Mouse (Mus musculus): Measurements from ENCODE around the gene Atl3. TPM values are rescaled to one million over a fixed set of nuclear protein-coding genes. Genes with fewer than 3 reads are reported as not detected.

Atl3 gene
- polyA plus RNA-seq, 1 experiment, result 16.0 TPM

GRCm38 (mm10) chr19:7533891-7534290 is 40.1 kb downstream of the Atl3 start:
- Histone ChIP-seq H3ac (ENCODE audit: control insufficient read depth, insufficient read length, low read depth) (no peak overlapping the region), H3K4me3 (ENCODE audit: insufficient read depth, poor library complexity, severe bottlenecking) (no peak overlapping the region), H3K79me2 (ENCODE audit: control insufficient read depth, insufficient read depth) (no peaks in the 10 kb centered on the region), H3K79me3 (ENCODE audit: low read depth) (no peaks in the 10 kb centered on the region), H3K27me3 (ENCODE audit: control insufficient read depth, insufficient read depth, insufficient read length) (no peaks in the 10 kb centered on the region), H3K36me3 (ENCODE audit: control insufficient read depth, insufficient read depth) (peaks cover 69% of the 10 kb centered on the region)
- TF ChIP-seq MAX (IDR thresholded peaks at IDR 0.05) (no peak), MYOG (IDR thresholded peaks at IDR 0.05; ENCODE audit: control insufficient read depth, extremely low read depth, insufficient read length) (no peak), MYOD1 (IDR thresholded peaks at IDR 0.05; ENCODE audit: control insufficient read depth, insufficient read length, low read depth) (no peak), CTCF (IDR thresholded peaks at IDR 0.05; ENCODE audit: control insufficient read depth, insufficient read depth, insufficient read length) (no peak), USF1 (IDR thresholded peaks at IDR 0.05; ENCODE audit: low read depth) (no peak), CEBPB (IDR thresholded peaks at IDR 0.05; ENCODE audit: low read depth) (no peak), FOSL1 (IDR thresholded peaks at IDR 0.05; ENCODE audit: insufficient read depth, low read length, poor library complexity, severe bottlenecking) (no peak)

- Histone ChIP-seq H3K4me3 (ENCODE audit: insufficient read depth, poor library complexity, severe bottlenecking) (no peak overlapping the region), H3K79me3 (ENCODE audit: low read depth) (no peaks in the 10 kb centered on the region), H3K27me3 (ENCODE audit: control insufficient read depth, insufficient read depth, insufficient read length) (no peaks in the 10 kb centered on the region), H3ac (ENCODE audit: control insufficient read depth, insufficient read length, low read depth) (no peak overlapping the region), H3K36me3 (ENCODE audit: control insufficient read depth, insufficient read depth) (no peaks in the 10 kb centered on the region), H3K79me2 (ENCODE audit: control insufficient read depth, insufficient read depth) (no peaks in the 10 kb centered on the region)
- no peak for TF ChIP-seq FOSL1 (IDR thresholded peaks at IDR 0.05; ENCODE audit: insufficient read depth, low read length, poor library complexity, severe bottlenecking)
Observed at GRCm38 (mm10) chr19:7548924-7549323, 55.1 kb downstream of the Atl3 start.

- no peaks in the 10 kb centered on the region for H3K36me3 ChIP-seq (ENCODE audit: control insufficient read depth, insufficient read depth)
- no peaks in the 10 kb centered on the region for H3K79me3 ChIP-seq (ENCODE audit: low read depth)
- H3K4me3 ChIP-seq (ENCODE audit: insufficient read depth, poor library complexity, severe bottlenecking), result no peak overlapping the region
- H3K79me2 ChIP-seq (ENCODE audit: control insufficient read depth, insufficient read depth), result no peaks in the 10 kb centered on the region
- no peak overlapping the region for H3ac ChIP-seq (ENCODE audit: control insufficient read depth, insufficient read length, low read depth)
- TF ChIP-seq CEBPB (IDR thresholded peaks at IDR 0.05; ENCODE audit: low read depth) (no peak), USF1 (IDR thresholded peaks at IDR 0.05; ENCODE audit: low read depth) (no peak), FOSL1 (IDR thresholded peaks at IDR 0.05; ENCODE audit: insufficient read depth, low read length, poor library complexity, severe bottlenecking) (no peak), MYOG (IDR thresholded peaks at IDR 0.05; ENCODE audit: control insufficient read depth, extremely low read depth, insufficient read length) (no peak), MYOD1 (IDR thresholded peaks at IDR 0.05; ENCODE audit: control insufficient read depth, insufficient read length, low read depth) (no peak)
- no peaks in the 10 kb centered on the region for H3K27me3 ChIP-seq (ENCODE audit: control insufficient read depth, insufficient read depth, insufficient read length)
Observed at GRCm38 (mm10) chr19:7551550-7552300, 57.9 kb downstream of the Atl3 start.

GRCm38 (mm10) chr19:7552301-7552673 is 58.4 kb downstream of the Atl3 start:
- no peak for TF ChIP-seq FOSL1 (IDR thresholded peaks at IDR 0.05; ENCODE audit: insufficient read depth, low read length, poor library complexity, severe bottlenecking)
- no peak for TF ChIP-seq CEBPB (IDR thresholded peaks at IDR 0.05; ENCODE audit: low read depth)
- no peak for TF ChIP-seq MYOG (IDR thresholded peaks at IDR 0.05; ENCODE audit: control insufficient read depth, extremely low read depth, insufficient read length)
- H3K27me3 ChIP-seq (ENCODE audit: control insufficient read depth, insufficient read depth, insufficient read length), result no peaks in the 10 kb centered on the region
- no peaks in the 10 kb centered on the region for H3K36me3 ChIP-seq (ENCODE audit: control insufficient read depth, insufficient read depth)
- H3K4me3 ChIP-seq (ENCODE audit: insufficient read depth, poor library complexity, severe bottlenecking), result no peak overlapping the region
- H3K79me3 ChIP-seq (ENCODE audit: low read depth), result no peaks in the 10 kb centered on the region
- no peaks in the 10 kb centered on the region for H3K79me2 ChIP-seq (ENCODE audit: control insufficient read depth, insufficient read depth)
- H3ac ChIP-seq (ENCODE audit: control insufficient read depth, insufficient read length, low read depth), result no peak overlapping the region

- no peak overlapping the region for H3ac ChIP-seq (ENCODE audit: control insufficient read depth, insufficient read length, low read depth)
- H3K4me3 ChIP-seq (ENCODE audit: insufficient read depth, poor library complexity, severe bottlenecking), result no peak overlapping the region
- no peaks in the 10 kb centered on the region for H3K79me3 ChIP-seq (ENCODE audit: low read depth)
- no peaks in the 10 kb centered on the region for H3K79me2 ChIP-seq (ENCODE audit: control insufficient read depth, insufficient read depth)
- TF ChIP-seq MAX (IDR thresholded peaks at IDR 0.05), result no peak
- TF ChIP-seq FOSL1 (IDR thresholded peaks at IDR 0.05; ENCODE audit: insufficient read depth, low read length, poor library complexity, severe bottlenecking), result no peak
- TF ChIP-seq CEBPB (IDR thresholded peaks at IDR 0.05; ENCODE audit: low read depth), result no peak
- TF ChIP-seq CTCF (IDR thresholded peaks at IDR 0.05; ENCODE audit: control insufficient read depth, insufficient read depth, insufficient read length), result no peak
- TF ChIP-seq USF1 (IDR thresholded peaks at IDR 0.05; ENCODE audit: low read depth), result no peak
- no peak for TF ChIP-seq MYOD1 (IDR thresholded peaks at IDR 0.05; ENCODE audit: control insufficient read depth, insufficient read length, low read depth)
- no peak for TF ChIP-seq MYOG (IDR thresholded peaks at IDR 0.05; ENCODE audit: control insufficient read depth, extremely low read depth, insufficient read length)
- H3K27me3 ChIP-seq (ENCODE audit: control insufficient read depth, insufficient read depth, insufficient read length), result no peaks in the 10 kb centered on the region
- no peaks in the 10 kb centered on the region for H3K36me3 ChIP-seq (ENCODE audit: control insufficient read depth, insufficient read depth)
Observed at GRCm38 (mm10) chr19:7553441-7553840, 59.6 kb downstream of the Atl3 start.

- no peaks in the 10 kb centered on the region for H3K79me2 ChIP-seq (ENCODE audit: control insufficient read depth, insufficient read depth)
- H3K36me3 ChIP-seq (ENCODE audit: control insufficient read depth, insufficient read depth), result no peaks in the 10 kb centered on the region
- H3K79me3 ChIP-seq (ENCODE audit: low read depth), result no peaks in the 10 kb centered on the region
- TF ChIP-seq FOSL1 (IDR thresholded peaks at IDR 0.05; ENCODE audit: insufficient read depth, low read length, poor library complexity, severe bottlenecking) (no peak), MYOD1 (IDR thresholded peaks at IDR 0.05; ENCODE audit: control insufficient read depth, insufficient read length, low read depth) (no peak), USF1 (IDR thresholded peaks at IDR 0.05; ENCODE audit: low read depth) (no peak), MYOG (IDR thresholded peaks at IDR 0.05; ENCODE audit: control insufficient read depth, extremely low read depth, insufficient read length) (no peak), CEBPB (IDR thresholded peaks at IDR 0.05; ENCODE audit: low read depth) (no peak), CTCF (IDR thresholded peaks at IDR 0.05; ENCODE audit: control insufficient read depth, insufficient read depth, insufficient read length) (no peak), MAX (IDR thresholded peaks at IDR 0.05) (no peak)
- H3ac ChIP-seq (ENCODE audit: control insufficient read depth, insufficient read length, low read depth), result no peak overlapping the region
- no peaks in the 10 kb centered on the region for H3K27me3 ChIP-seq (ENCODE audit: control insufficient read depth, insufficient read depth, insufficient read length)
- H3K4me3 ChIP-seq (ENCODE audit: insufficient read depth, poor library complexity, severe bottlenecking), result no peak overlapping the region
Observed at GRCm38 (mm10) chr19:7554881-7555280, 61.0 kb downstream of the Atl3 start.

All from C2C12 (cell line).